Mouse (Mus musculus) hindbrain, postnatal 0 days (tissue): ENCODE results near the gene Uvrag. TPM values are rescaled to one million over a fixed set of nuclear protein-coding genes. Genes with fewer than 3 reads are reported as not detected.

Experiments
- ATAC-seq: fragments of 200-750 bp; cut with Nextera tagmentation; 2 replicates; pipeline ENCODE4 v1.8.0; 2017; ENCODE audit warnings: mild to moderate bottlenecking, moderate TSS enrichment, moderate library complexity
- DNase-seq: peaks from one replicate; pipeline ENCODE4 v3.0.0-alpha.2; 2015; ENCODE audit warnings: low spot score
- H3K27ac ChIP-seq: fragments of 300-500 bp; sonication (generic); 2 replicates; pipeline ENCODE4 v1.5.1; 2014; ENCODE audit warnings: mild to moderate bottlenecking
- H3K27me3 ChIP-seq: fragments of 300-500 bp; sonication (generic); 2 replicates; pipeline ENCODE4 v1.6.1; 2014; ENCODE audit warnings: low read length, mixed read lengths; ENCODE audit not compliant: insufficient read depth
- H3K36me3 ChIP-seq: fragments of 300-500 bp; sonication (generic); 2 replicates; pipeline ENCODE4 v1.6.1; 2014; ENCODE audit warnings: low read length, mixed read lengths; ENCODE audit not compliant: insufficient read depth
- H3K4me1 ChIP-seq: fragments of 300-500 bp; sonication (generic); 2 replicates; pipeline ENCODE4 v1.6.1; 2014; ENCODE audit warnings: antibody characterized with exemption, low read length, mixed read lengths; ENCODE audit not compliant: insufficient read depth
- H3K4me2 ChIP-seq: fragments of 300-500 bp; sonication (generic); 2 replicates; pipeline ENCODE4 v1.6.1; 2014; ENCODE audit warnings: low read depth, mild to moderate bottlenecking, low read length, moderate library complexity, mixed read lengths
- H3K4me3 ChIP-seq: fragments of 300-500 bp; sonication (generic); 2 replicates; pipeline ENCODE4 v1.5.1; 2014; ENCODE audit warnings: low read length
- H3K9ac ChIP-seq: fragments of 300-500 bp; sonication (generic); replicated peaks from 2 replicates; pipeline ENCODE4 v1.6.1; 2014; ENCODE audit warnings: mild to moderate bottlenecking, low read length, moderate library complexity, mixed read lengths
- H3K9me3 ChIP-seq: fragments of 300-500 bp; sonication (generic); 2 replicates; pipeline ENCODE4 v1.6.1; 2016; ENCODE audit warnings: low read length, mixed read lengths
- CTCF ChIP-seq: IDR thresholded peaks from 2 replicates; pipeline ENCODE4 v1.5.1; 2016; ENCODE audit warnings: antibody characterized with exemption, control low read depth, low read depth
- WGBS: fragments of 180-500 bp; shearing (Covaris S2); extraction: QIAGEN DNeasy Blood & Tissue Kit; methylation state at CpG from one replicate; pipeline ENCODE4 v1.1.7; 2014; 5-methylcytosine and 5-hydroxymethylcytosine counted together
- polyA plus RNA-seq: library from polyadenylated mRNA; unstranded; fragments of >200 nt; fragmentation: Nextera tagmentation; extraction: Ambion mirVana; gene quantifications from 2 replicates; pipeline ENCODE4 v1.2.1, GENCODE M21; 2015
- total RNA-seq: library from RNA; depleted of rRNA; stranded (reverse); fragments of >200 nt; gene quantifications from 2 replicates; pipeline ENCODE4 v1.2.3, GENCODE M21; 2014

Gene Uvrag
- total and polyA plus RNA-seq, 2 experiments from 2014 or later = 16.5 to 36.7 TPM

DNA sequence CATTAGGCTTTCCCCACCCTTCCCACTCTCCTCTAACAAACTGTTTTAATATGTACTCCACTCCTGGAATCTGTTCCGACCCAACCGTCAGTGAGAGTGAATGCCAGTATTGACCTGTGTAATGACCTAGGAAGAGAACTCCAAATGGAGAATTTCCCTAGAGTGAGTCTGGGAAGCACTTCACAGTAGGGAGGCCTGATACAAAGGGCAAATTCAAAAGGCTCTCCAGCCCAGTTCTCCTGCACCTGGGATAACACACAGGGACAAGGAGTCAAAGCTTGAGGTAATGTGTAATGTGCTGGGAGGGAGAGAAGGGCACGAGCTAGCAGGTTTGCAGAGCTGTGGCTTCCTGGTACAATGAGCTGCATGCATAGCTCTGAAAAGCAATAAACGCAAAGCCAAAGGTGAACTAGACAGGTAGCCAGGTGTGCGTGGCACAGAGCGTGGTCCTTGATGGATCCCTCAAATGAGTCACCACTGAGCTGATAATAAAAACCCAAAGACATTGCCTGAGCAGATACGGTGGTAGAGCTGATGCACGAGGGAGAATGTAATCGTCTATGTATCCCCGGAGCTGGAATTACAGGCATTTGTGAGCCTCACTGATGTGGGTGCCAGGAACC lies 213.9 kb downstream of the Uvrag start:
- Histone ChIP-seq H3K4me1 (no peaks in the 10 kb centered on the region; the same call in 1 of the 2 replicates), H3K4me3 (no peak overlapping the region), H3K9me3 (no peaks in the 10 kb centered on the region), H3K4me2 (no peak overlapping the region), H3K27me3 (no peaks in the 10 kb centered on the region), H3K9ac (no peak overlapping the region), H3K36me3 (no peaks in the 10 kb centered on the region), H3K27ac (no peak overlapping the region)
- no peak for TF ChIP-seq CTCF
- 74% methylated on average over 10 of the region's 10 CpGs for WGBS
- ATAC-seq (no peak), DNase-seq (no peak)

DNA sequence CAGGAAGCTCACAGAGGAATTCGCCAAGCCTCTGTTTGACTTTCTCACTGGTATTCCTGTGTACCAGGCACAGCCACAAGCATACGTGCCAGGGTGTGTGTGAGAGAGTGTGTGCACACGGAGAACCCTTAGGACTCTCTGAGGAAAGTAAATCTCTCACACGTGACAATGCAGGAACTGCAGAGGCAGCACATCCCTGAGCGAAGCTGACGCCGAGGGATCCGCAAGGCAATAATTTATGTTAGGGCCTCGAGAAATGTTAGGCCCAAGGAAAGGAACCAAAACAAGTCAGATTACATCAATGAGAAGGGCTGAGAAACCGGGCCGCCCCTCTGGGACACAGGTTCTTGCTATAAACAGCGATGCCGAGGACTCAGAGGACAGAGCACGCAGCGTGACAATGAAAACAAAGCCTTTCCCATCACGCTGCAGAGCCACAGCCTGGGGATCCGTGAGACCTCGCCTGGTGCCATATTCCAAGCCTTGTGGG lies 216.5 kb downstream of the Uvrag start:
- H3K27ac ChIP-seq = peak overlapping the region; percentile 69
- H3K4me1 ChIP-seq = no peaks in the 10 kb centered on the region; the same call in 1 of the 2 replicates
- H3K4me3 ChIP-seq = no peak overlapping the region
- H3K9ac ChIP-seq = peak overlapping the region; percentile 47
- WGBS = 20% methylated on average over 18 of the region's 18 CpGs
- peak overlapping the region; percentile 32 for H3K4me2 ChIP-seq
- no peaks in the 10 kb centered on the region for H3K9me3 ChIP-seq
- no peaks in the 10 kb centered on the region for H3K36me3 ChIP-seq
- ATAC-seq (peak; percentile 79), DNase-seq (peak; percentile 44)
- TF ChIP-seq CTCF = no peak
- no peaks in the 10 kb centered on the region for H3K27me3 ChIP-seq

DNA sequence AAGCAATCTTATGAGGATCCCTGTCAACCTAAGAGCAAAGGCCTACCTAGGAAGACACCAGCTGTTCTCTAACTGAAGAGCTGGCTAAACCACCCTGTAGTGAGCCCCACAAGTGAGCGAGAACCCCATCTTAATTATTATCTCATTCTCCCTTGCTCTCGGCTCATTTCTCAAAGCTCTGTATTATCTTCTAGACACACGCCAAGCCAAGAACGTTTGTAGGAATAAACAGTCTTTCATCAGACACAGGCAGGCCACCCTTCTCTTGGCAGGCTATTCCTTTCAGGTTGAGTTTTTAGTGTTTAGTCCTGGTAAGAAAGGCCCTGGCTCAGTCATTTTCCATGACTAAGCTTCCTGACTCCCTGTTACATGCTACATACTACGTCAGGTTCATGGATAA lies 218.0 kb downstream of the Uvrag start:
- ATAC-seq = no peak
- 75% methylated on average over 5 of the region's 5 CpGs for WGBS
- H3K4me2 ChIP-seq = no peak overlapping the region
- H3K4me1 ChIP-seq = no peaks in the 10 kb centered on the region; the same call in 1 of the 2 replicates
- H3K27me3 ChIP-seq = no peaks in the 10 kb centered on the region
- no peaks in the 10 kb centered on the region for H3K9me3 ChIP-seq
- no peak overlapping the region for H3K9ac ChIP-seq
- H3K4me3 ChIP-seq = no peak overlapping the region
- H3K27ac ChIP-seq = no peak overlapping the region
- H3K36me3 ChIP-seq = no peaks in the 10 kb centered on the region
- no peak for DNase-seq
- no peak for TF ChIP-seq CTCF

- Histone ChIP-seq H3K4me2 (no peak overlapping the region), H3K9ac (no peak overlapping the region), H3K9me3 (no peaks in the 10 kb centered on the region), H3K27ac (no peak overlapping the region), H3K36me3 (no peaks in the 10 kb centered on the region), H3K4me1 (no peaks in the 10 kb centered on the region), H3K4me3 (no peak overlapping the region), H3K27me3 (no peaks in the 10 kb centered on the region)
- TF ChIP-seq CTCF = no peak
- ATAC-seq (no peak), DNase-seq (no peak)
- 83% methylated on average over 5 of the region's 5 CpGs for WGBS
Measured at GRCm38 (mm10) chr7:98917407-98917806, 223.5 kb downstream of the Uvrag start.

GRCm38 (mm10) chr7:98916581-98916980 lies 224.4 kb downstream of the Uvrag start:
- Histone ChIP-seq H3K36me3 (no peaks in the 10 kb centered on the region), H3K9ac (no peak overlapping the region), H3K4me1 (no peaks in the 10 kb centered on the region), H3K27me3 (no peaks in the 10 kb centered on the region), H3K4me2 (no peak overlapping the region), H3K4me3 (no peak overlapping the region), H3K9me3 (no peaks in the 10 kb centered on the region), H3K27ac (no peak overlapping the region)
- TF ChIP-seq CTCF = no peak
- 0 out of 2 replicates have a peak, but pooled peaks have one; percentile 35 for ATAC-seq
- WGBS = 83% methylated on average over 6 of the region's 6 CpGs
- DNase-seq = no peak

DNA sequence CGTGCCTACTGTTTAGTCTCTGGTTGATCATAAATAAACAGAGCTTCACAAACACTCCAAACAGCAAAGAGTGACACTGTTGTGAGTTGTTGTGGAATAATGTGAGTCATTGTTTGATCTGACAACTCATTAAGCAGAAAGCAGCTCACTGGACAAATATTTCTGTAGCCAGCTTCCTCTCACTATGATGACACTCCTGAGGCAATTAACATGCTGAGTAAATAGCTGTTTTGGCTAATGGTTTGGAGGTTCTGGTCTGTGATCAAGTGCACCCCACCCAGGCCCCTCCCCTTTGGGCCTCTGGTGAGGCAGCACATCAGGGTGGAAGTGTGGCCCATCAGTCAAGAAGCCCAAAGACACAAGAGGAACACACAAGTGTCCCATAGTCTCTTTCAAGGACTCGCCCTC lies 228.0 kb downstream of the Uvrag start:
- no peak overlapping the region for H3K27ac ChIP-seq
- H3K4me2 ChIP-seq = no peak overlapping the region
- no peak overlapping the region for H3K9ac ChIP-seq
- no peak for DNase-seq
- no peaks in the 10 kb centered on the region for H3K36me3 ChIP-seq
- 70% methylated on average over 2 of the region's 2 CpGs for WGBS
- no peak for ATAC-seq
- TF ChIP-seq CTCF = no peak
- H3K9me3 ChIP-seq = no peaks in the 10 kb centered on the region
- no peaks in the 10 kb centered on the region for H3K27me3 ChIP-seq
- H3K4me3 ChIP-seq = no peak overlapping the region
- H3K4me1 ChIP-seq = no peaks in the 10 kb centered on the region

- no peak for ATAC-seq
- no peaks in the 10 kb centered on the region for H3K27me3 ChIP-seq
- H3K4me3 ChIP-seq = no peak overlapping the region
- no peak overlapping the region for H3K9ac ChIP-seq
- no peak for TF ChIP-seq CTCF
- no peaks in the 10 kb centered on the region for H3K4me1 ChIP-seq
- H3K27ac ChIP-seq = no peak overlapping the region
- no peak overlapping the region for H3K4me2 ChIP-seq
- no peak for DNase-seq
- WGBS = 74% methylated on average over 8 of the region's 8 CpGs
- no peaks in the 10 kb centered on the region for H3K36me3 ChIP-seq
- no peaks in the 10 kb centered on the region for H3K9me3 ChIP-seq
Measured at GRCm38 (mm10) chr7:98911276-98911675, 229.7 kb downstream of the Uvrag start.
